ENCODE assay signal across 13 mouse cellular contexts in the genomic region with DNA sequence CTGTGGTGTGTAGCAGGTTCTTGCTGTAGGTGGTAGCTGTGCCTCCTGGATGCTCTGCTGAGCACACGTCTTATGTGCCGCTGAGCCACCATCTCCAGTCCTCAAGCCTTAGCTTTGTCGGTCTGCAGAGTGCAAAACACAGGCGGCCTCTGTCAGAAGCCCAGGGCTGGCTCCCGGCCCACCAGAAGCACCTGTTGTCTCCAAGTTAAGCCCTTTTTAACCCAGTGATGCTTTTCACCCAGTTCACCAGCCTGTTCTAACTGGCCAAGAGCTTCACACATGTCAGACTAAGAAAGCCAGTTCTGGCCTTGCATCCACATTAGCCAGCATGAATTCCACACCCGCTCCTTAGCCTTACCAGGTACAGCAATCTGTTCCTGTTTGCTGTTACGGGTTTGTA. TPM values are rescaled to one million over a fixed set of nuclear protein-coding genes. Genes with fewer than 3 reads are reported as not detected.
DNase-seq lines count a peak whose midpoint lies in the region; ATAC-seq and TF ChIP-seq lines count a peak whose summit lies in the region.
"Had no signal": no experiment of that assay in that cellular context is flagged by ENCODE, and none has a peak within 500 bp of the region (broad histone marks: within the 10 kb centered on the region; RNA-seq: fewer than 3 reads in every experiment).

No protein-coding gene starts in this region.

- no peaks in the 10 kb centered on the region for H3K4me1 ChIP-seq in hindbrain, postnatal 0 days (ENCODE audit: insufficient read depth, low read length)
- no peaks in the 10 kb centered on the region for H3K4me1 ChIP-seq in hindbrain, embryonic 11.5 days (replicated peaks; ENCODE audit: control insufficient read depth, insufficient read depth, low read length)
- H3K4me1 ChIP-seq: embryonic facial prominence, embryonic 12.5 days; midbrain, embryonic 15.5 days had no signal

- WGBS in hindbrain, postnatal 0 days: 58% methylated on average over 7 of the region's 7 CpGs
- 93% methylated on average over 7 of the region's 7 CpGs for WGBS in hindbrain, embryonic 11.5 days

- H3K27ac ChIP-seq in hindbrain, postnatal 0 days: no peak overlapping the region
- no peak overlapping the region for H3K27ac ChIP-seq in hindbrain, embryonic 11.5 days (ENCODE audit: low read depth, low read length)
- H3K27ac ChIP-seq: embryonic facial prominence, embryonic 12.5 days; heart, embryonic 13.5 days; midbrain, embryonic 15.5 days had no signal

- peak; percentile 41 for DNase-seq in hindbrain, postnatal 0 days (ENCODE audit: low spot score)
- no peak for DNase-seq in hindbrain, embryonic 11.5 days (ENCODE audit: low spot score)
- peak; percentile 33 for DNase-seq in brain, embryonic 14.5 days (ENCODE audit: low read depth)
- peak; percentile 40 for DNase-seq in cerebellum, adult 11-12 months
- peak; percentile 56 to 75 for DNase-seq in cerebellum, postnatal 25 days
- no peak for DNase-seq in urinary bladder, postnatal 14 days (ENCODE audit: low spot score)
- no peak for DNase-seq in right cerebral cortex, adult 18-20 months
- DNase-seq: liver; lung, adult 18-20 months; thymus, adult 2 months had no signal

- H3K9ac ChIP-seq in hindbrain, postnatal 0 days (replicated peaks; ENCODE audit: low read length): no peak overlapping the region
- H3K9ac ChIP-seq in hindbrain, embryonic 11.5 days (ENCODE audit: low read depth, low read length): no peak overlapping the region
- H3K9ac ChIP-seq: embryonic facial prominence, embryonic 12.5 days; heart, embryonic 13.5 days; midbrain, embryonic 15.5 days had no signal

- peak; percentile 53; the same call in 1 of the 2 replicates for ATAC-seq in hindbrain, postnatal 0 days
- ATAC-seq in hindbrain, embryonic 11.5 days (ENCODE audit: low FRiP score): no peak
- ATAC-seq: midbrain, embryonic 15.5 days had no signal

- no peak overlapping the region for H3K4me2 ChIP-seq in hindbrain, postnatal 0 days (ENCODE audit: low read depth, low read length)
- H3K4me2 ChIP-seq in hindbrain, embryonic 11.5 days (replicated peaks; ENCODE audit: low read depth, low read length): no peak overlapping the region
- H3K4me2 ChIP-seq: embryonic facial prominence, embryonic 12.5 days; heart, embryonic 13.5 days; midbrain, embryonic 15.5 days had no signal

- TF ChIP-seq POLR2A in brain, embryonic 14.5 days (IDR thresholded peaks at IDR 0.05; ENCODE audit: borderline replicate concordance, extremely low read depth, insufficient read depth, insufficient read length, poor library complexity, severe bottlenecking): no peak

- no peaks in the 10 kb centered on the region for H3K9me3 ChIP-seq in hindbrain, postnatal 0 days (ENCODE audit: low read length)
- H3K9me3 ChIP-seq in hindbrain, embryonic 11.5 days (ENCODE audit: control insufficient read depth, low read length): no peaks in the 10 kb centered on the region
- H3K9me3 ChIP-seq: embryonic facial prominence, embryonic 12.5 days; heart, embryonic 13.5 days; midbrain, embryonic 15.5 days had no signal

- no peaks in the 10 kb centered on the region for H3K27me3 ChIP-seq in hindbrain, postnatal 0 days (ENCODE audit: insufficient read depth, low read length)
- H3K27me3 ChIP-seq in hindbrain, embryonic 11.5 days (ENCODE audit: control insufficient read depth, insufficient read depth, low read length): no peaks in the 10 kb centered on the region
- H3K27me3 ChIP-seq: embryonic facial prominence, embryonic 12.5 days; heart, embryonic 13.5 days; midbrain, embryonic 15.5 days had no signal

- no peak for TF ChIP-seq CTCF in hindbrain, postnatal 0 days (IDR thresholded peaks at IDR 0.05; ENCODE audit: low read depth)
- no peak for TF ChIP-seq CTCF in brain, embryonic 14.5 days (IDR thresholded peaks at IDR 0.05; ENCODE audit: borderline replicate concordance, extremely low read depth, insufficient read depth, insufficient read length)

- H3K36me3 ChIP-seq in hindbrain, postnatal 0 days (ENCODE audit: insufficient read depth, low read length): peaks cover 23% of the 10 kb centered on the region; the same call in 1 of the 2 replicates
- 0 out of 2 replicates have a peak, but pooled peaks cover 2% of the 10 kb centered on the region for H3K36me3 ChIP-seq in hindbrain, embryonic 11.5 days (ENCODE audit: control insufficient read depth, insufficient read depth, low read length)

- no peak overlapping the region for H3K4me3 ChIP-seq in hindbrain, postnatal 0 days (ENCODE audit: low read length)
- no peak overlapping the region for H3K4me3 ChIP-seq in hindbrain, embryonic 11.5 days (ENCODE audit: low read depth, low read length)
- H3K4me3 ChIP-seq: embryonic facial prominence, embryonic 12.5 days; heart, embryonic 13.5 days; midbrain, embryonic 15.5 days had no signal

RNA-seq across cellular contexts. Expression of a gene that starts 49.1 kb away (rescaled TPM):
- total RNA-seq in hindbrain, postnatal 0 days (2014; rRNA removed): 2.0 and 5.7 TPM in 2 replicates
- 4.8 and 5.9 TPM in 2 replicates for polyA plus RNA-seq in hindbrain, postnatal 0 days (2015; fragmentation: Nextera tagmentation; extraction: Ambion mirVana)
- polyA plus RNA-seq in hindbrain, embryonic 11.5 days (2014; fragmentation: Nextera tagmentation; extraction: Ambion mirVana): 7.7 and 8.0 TPM in 2 replicates
- polyA plus RNA-seq in brain, embryonic 14.5 days (2012; rRNA removed): 1.4 and 2.7 TPM in 2 replicates

RNA-seq across cellular contexts. Expression of a gene that starts 49.4 kb away (rescaled TPM):
- 473 and 560 TPM in 2 replicates for total RNA-seq in hindbrain, postnatal 0 days (2014; rRNA removed)
- 486 and 490 TPM in 2 replicates for polyA plus RNA-seq in hindbrain, postnatal 0 days (2015; fragmentation: Nextera tagmentation; extraction: Ambion mirVana)
- 774 and 789 TPM in 2 replicates for polyA plus RNA-seq in hindbrain, embryonic 11.5 days (2014; fragmentation: Nextera tagmentation; extraction: Ambion mirVana)
- 746 and 817 TPM in 2 replicates for polyA plus RNA-seq in brain, embryonic 14.5 days (2012; rRNA removed)

RNA-seq across cellular contexts. Expression of a gene that starts 55.4 kb away (rescaled TPM):
- 5.2 and 6.1 TPM in 2 replicates for total RNA-seq in hindbrain, postnatal 0 days (2014; rRNA removed)
- 2.5 and 3.1 TPM in 2 replicates for polyA plus RNA-seq in hindbrain, postnatal 0 days (2015; fragmentation: Nextera tagmentation; extraction: Ambion mirVana)
- polyA plus RNA-seq in hindbrain, embryonic 11.5 days (2014; fragmentation: Nextera tagmentation; extraction: Ambion mirVana): 3.1 and 4.6 TPM in 2 replicates
- 5.8 and 9.6 TPM in 2 replicates for polyA plus RNA-seq in brain, embryonic 14.5 days (2012; rRNA removed)

Comparison
In these comparisons a context has a peak if more than half of its experiments do, and no peak if none do; other contexts are left out.
1. DNase-seq: peak in hindbrain, postnatal 0 days (single experiment), brain, embryonic 14.5 days (single experiment), cerebellum, adult 11-12 months (single experiment) and cerebellum, postnatal 25 days (2 of 2); none in hindbrain, embryonic 11.5 days (single experiment), urinary bladder, postnatal 14 days (single experiment) and right cerebral cortex, adult 18-20 months (single experiment).